Mouse (Mus musculus) gonadal fat pad, adult 2 months (tissue): Measurements from ENCODE around the gene Olig2. TPM values are rescaled to one million over a fixed set of nuclear protein-coding genes. Genes with fewer than 3 reads are reported as not detected.

Experiments used
- DNase-seq: peaks from one replicate; pipeline ENCODE4 v3.0.0-alpha.2; 2012; ENCODE audit warnings: low read depth
- polyA plus RNA-seq: library from polyadenylated mRNA; depleted of rRNA; stranded (reverse); fragments of >200 nt; gene quantifications from 2 replicates; pipeline ENCODE4 v1.2.3, GENCODE M21; 2012; rRNA removed

Olig2 gene
- polyA plus RNA-seq, result 0.04 TPM in 1 of 2 replicates, not detected in the other

DNA sequence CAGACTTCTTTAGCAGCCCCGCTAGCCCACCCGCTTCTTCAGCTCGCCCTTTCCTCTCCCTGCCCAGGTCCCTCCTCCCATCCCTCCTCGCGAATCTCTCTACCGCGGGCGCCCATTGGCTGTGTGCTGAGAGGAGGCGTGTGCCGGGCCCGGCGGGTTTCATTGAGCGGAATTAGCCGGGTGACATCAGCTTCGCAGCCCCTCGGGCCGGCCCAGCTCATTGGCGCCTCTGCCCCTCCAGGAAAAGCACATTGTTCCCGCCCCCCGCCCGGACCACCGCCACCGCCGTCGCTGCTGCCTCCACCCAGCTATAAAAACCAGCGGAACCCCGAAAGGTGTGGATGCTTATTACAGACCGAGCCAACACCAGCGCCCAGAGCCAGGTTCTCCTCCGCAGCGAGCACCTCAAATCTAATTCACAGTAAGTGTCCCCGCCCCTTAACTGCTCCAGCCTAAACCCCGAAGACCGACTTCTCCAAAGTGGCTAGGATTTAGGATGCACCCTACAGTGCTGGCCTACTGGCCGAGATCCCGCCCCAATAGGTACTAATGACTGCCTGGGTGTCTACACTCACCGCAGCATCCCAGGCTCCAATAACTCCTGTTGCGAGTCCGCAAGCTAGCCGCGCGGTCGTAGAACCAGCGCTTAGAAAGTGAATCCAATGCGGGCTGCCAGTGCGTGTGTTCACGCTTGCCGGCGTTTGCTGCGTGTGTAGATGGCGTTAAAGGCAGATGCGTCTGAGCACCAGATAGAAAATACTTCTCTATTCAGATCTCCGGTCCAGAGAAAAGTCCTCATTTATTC, at the start of gene Olig2:
TSS of gene Olig2 (plus strand) at position 225 of the 805 bp plus-strand sequence.
- DNase-seq, result no peak

- no peak for DNase-seq
Measured at GRCm38 (mm10) chr16:91175892-91176291, 49.4 kb upstream of the Olig2 start.

DNA sequence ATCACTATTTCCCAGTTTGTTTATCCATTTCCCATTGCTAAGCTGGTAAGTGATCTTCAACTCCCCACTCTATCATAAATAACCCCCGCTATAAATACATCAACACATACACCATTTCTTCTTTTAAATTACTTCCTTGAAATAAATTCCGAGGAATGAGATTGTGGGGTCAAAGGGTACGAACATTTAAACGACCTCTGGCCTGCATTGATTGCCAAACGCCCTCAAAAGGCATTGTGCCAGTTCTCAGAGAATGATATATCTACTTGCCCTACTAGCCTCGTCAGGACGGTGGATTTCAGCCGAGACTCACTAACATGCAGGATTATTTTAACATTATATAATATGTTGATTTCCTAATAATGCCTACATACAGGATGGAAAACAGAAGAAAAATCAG, 38.2 kb upstream of the Olig2 start:
- DNase-seq, result no peak

DNA sequence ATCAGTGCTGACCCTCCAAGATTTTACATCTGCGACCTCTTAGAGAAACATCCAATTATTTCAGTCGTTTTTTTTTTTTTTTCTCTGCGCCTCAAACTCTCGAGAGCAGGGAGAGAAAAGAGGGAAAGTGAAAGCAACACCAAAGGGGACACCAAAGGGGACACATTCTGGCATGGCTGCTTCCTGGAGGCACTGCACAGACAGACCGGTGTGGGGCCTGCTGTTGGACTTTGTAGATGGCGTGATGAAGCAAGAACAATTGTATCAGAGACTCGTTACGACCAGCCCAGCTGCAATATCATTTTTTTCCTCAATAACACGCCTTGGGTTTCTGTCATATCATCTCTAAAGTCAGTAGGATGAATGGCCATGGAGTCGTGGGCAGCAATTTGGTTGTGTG, 37.6 kb upstream of the Olig2 start:
- no peak for DNase-seq

- no peak for DNase-seq
Measured at GRCm38 (mm10) chr16:91188304-91188703, 37.0 kb upstream of the Olig2 start.

DNA sequence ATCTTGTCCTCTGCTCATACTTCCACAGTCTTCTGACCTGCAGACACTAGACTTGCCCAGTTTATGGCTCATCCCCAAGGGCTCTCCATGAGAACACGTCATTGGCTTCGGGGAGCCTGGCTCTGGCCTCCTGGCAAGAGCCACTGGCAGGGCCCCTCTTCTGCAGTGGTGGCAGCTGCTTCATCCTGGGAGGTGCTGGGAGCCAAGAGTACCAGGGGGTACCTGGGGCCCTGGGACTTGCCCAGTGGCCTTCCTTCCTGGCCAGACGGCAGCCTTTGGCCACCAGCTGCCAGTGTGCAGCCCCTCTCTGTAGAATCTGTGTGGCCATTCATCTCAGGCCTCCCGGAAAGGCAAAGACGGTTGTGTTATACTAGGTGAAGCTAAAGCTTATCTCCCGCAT, 34.0 kb upstream of the Olig2 start:
- DNase-seq, result no peak

- DNase-seq, result no peak
Measured at GRCm38 (mm10) chr16:91191663-91192237, 33.5 kb upstream of the Olig2 start.

- DNase-seq, result no peak
Measured at GRCm38 (mm10) chr16:91192672-91193354, 32.4 kb upstream of the Olig2 start.

- no peak for DNase-seq
Measured at GRCm38 (mm10) chr16:91199815-91200214, 25.4 kb upstream of the Olig2 start.

DNA sequence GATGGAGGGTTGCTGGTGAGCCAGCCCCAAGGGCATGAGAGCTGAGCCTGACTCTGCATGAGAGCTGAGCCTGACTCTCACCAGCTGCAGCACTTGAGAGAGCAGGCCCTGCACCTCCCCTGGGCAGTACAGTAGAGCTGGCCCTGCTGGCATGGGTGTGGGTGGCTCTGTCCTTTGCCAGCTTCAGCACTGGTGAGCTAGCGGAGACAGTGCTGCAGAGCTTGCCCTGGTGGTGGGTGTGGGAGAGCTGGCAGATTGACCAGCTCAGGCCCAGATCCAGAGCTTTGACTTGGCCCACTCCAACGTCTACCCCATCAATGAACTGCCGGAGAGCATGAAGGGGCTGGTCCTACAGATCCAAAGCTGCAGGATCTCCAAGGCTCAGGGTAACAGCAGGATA, 22.3 kb upstream of the Olig2 start:
- DNase-seq, result no peak

DNA sequence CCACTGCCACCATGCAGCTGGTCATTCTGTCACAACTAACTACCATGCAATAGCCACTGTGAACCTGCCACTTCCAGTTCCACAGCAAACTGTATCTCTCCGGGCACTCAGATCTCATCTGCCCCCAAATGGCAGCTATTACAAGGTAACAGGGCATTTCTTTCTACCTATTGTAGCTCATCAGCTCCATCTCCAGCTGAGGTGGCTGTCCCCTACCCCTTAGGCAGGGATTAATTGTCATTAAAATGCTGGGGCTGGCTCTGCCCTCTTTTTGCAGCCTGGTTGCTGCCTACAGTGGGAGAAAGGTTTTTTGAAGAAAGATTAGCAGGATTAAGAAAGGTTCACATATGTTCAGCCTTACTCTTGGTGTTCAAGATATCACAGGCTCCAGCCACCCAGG, 18.9 kb upstream of the Olig2 start:
- DNase-seq, result no peak

DNA sequence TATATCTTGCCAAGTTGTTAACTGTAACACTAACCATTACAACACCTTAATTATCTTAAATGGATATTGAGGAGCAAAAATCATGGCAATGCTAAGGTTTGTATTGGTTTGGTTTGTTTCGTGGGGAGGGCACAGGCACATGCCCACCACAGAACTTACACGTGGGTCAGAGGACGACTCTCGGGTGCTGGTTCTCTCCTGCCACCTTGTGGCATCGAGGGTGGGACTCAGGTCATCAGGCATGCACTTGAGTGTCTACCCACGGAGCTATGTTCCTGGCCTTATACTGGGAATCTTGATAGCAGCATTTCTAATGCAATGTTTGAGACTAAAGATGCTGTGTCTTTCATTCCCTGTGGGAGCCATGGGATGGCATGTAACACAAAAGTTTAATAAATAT, 8.2 kb upstream of the Olig2 start:
- no peak for DNase-seq

DNA sequence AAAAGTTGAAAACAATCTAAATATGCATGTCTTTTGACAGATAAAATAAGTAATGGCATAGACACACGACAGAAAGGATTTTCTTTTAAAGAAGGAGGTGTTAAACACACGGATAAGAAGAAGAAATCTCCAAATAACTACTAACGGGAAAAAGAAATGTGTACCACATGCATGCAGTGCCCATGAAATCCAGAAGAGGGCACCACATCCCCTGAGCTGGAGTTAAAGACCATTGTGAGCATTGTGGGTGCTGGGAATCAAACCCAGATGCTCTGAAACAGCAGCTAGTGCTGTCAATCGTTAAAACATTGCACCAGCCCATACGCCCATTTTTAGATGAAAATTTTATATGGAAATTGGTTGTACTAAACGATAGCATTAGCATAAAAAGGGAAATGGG, 7.3 kb upstream of the Olig2 start:
- DNase-seq, result no peak

DNA sequence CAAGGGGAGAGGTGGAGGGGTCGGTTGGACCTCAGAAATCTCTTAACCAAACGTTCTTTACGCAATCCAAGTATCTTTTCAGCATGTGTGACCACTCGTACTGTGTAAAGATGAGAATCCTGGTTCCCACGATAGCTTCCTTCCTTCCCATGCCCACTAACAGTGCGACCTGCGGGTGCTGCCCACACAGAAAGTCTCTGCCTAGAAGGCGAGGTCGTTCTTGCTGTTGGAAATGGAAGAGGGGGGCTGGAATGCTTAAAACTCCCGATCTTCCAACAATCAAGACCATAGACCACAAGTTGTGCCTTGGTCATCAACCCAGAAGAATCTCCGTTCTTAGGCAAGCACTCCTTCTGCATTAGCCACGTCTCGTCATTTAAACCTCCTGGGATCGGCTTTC, 6.0 kb upstream of the Olig2 start:
- no peak for DNase-seq

- DNase-seq, result no peak
Measured at GRCm38 (mm10) chr16:91222171-91222642, 3.0 kb upstream of the Olig2 start.

DNA sequence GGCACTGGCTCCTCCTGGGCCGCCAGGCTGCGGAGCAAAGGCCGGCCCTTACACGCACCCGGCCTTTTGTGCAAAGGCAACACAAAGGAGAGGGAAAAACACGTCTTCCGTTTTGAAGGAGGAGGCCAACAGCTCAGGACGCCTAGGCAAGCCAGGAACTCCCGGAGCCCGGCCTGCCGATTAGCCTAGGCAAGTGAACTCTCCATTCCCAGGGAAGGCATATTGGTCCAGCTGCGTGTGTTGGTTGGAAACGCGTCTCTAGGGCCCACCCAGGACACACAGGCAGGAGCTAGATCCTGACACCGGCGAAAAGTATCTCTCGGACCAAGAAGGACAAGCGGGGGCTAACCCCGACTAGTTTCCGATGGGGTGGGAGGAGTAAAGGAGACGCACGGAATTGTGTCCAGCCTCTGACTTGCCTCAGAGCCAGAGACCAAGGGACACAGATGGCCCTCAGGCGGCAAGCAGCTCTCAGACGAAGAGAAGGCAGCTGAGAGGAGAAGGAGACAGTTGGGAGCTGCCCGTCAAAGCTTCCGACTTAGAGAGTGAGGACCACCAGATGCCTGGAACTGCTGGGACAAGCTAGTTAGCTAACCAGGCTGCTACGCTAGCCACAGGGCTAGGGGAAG, 2.5 kb upstream of the Olig2 start:
- DNase-seq, result no peak

DNA sequence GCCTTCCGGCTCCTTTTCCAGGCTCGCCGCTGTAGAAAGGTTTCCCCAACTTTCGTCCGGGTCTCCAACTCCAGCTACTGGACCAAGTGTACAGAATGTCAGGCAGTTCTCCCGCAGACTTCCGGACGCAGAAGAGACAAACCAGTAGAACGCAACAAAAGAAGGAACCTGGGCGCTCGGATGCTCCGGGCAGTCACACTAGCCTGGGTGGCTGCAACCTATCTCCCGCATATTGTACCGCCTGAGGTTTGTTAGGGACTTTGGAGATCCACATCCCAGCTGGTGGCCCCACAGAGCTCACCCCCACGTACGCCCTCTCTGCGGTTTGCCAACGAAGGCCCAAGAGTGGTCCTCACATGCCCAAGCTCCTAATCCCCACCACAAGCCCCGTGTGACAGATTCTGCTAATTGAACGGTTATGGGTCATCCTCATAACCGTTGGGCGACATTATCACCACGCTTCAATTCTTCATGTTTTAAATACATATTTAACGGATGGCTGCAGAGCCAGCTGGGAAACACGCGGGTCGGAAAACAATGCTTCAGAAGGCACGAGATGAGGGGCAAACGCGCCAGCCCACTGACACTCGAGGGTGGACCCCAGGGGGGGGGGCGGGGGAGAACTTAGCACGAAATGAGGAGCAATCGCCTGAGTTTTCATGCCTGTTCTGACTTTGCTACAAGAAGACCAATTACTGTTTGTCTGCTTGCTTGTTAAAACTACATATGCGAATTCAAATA, 1.8 kb upstream of the Olig2 start:
- DNase-seq, result no peak

- DNase-seq, result no peak
Measured at GRCm38 (mm10) chr16:91224068-91224402, 1.2 kb upstream of the Olig2 start.

DNA sequence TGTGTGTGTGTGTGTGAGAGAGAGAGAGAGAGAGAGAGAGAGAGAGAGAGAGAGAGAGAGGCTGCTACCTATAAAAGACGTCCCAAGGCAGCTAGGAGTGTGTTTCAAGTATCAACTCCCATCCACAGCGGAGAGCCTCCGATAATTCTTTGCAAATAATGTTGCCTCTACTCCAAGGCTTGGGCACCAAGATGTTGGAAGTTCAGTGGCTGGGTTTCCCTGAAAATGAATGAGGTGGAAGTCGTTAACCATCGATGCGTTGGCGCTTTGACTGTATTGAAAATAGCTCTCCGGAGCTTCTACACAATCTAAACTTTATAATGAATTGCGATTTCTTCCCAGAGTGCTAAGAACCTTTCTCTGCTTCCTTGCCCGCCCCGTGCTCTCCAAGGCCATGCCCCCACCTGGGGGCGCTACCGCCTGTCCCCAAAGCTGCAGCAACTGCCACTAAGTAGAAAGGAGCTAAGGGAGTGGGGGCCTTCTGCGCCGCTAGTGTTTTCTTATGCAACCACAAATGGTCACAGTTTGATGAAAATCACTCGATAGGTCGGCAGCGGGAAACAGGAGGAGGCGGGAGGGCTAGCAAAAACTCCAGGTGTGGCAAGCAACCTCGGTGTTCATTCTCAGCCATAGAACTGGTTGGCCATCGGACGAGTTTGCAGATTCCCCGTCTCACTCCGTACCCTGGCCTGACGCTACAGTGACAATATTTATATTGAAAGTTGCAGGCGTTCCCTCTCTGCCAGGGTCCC, 600 bp upstream of the Olig2 start:
- no peak for DNase-seq

DNA sequence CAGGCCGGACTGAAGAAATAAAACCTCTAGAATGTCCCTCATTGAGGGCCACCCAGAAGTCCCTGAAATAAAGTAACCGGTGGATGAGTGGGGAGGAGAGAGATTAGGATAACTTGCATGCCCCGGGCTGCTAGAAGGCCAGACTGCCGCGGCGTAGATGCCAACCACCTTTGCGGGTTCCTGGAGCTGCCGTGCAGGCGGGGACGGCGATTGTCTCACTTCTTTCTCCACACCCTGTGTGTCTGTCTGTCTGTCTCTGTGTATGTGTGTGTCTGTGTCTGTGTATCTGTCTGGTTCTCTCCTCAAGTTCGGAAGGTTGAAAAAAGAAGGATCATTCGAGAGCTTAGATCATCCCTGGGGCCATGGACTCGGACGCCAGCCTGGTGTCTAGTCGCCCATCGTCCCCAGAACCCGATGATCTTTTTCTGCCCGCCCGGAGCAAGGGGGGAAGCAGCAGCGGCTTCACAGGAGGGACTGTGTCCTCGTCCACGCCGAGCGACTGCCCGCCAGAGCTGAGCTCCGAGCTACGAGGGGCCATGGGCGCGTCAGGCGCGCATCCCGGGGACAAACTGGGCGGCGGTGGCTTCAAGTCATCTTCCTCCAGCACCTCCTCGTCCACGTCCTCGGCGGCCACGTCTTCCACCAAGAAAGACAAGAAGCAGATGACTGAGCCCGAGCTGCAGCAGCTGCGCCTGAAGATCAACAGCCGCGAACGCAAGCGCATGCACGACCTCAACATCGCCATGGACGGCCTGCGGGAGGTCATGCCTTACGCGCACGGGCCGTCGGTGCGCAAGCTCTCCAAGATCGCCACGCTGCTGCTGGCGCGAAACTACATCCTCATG, 1.0 kb downstream of the Olig2 start:
- DNase-seq, result no peak
